Mouse (Mus musculus) lung, embryonic 14.5 days (tissue): ENCODE measurements around the gene Rpap2. TPM values are rescaled to one million over a fixed set of nuclear protein-coding genes. Genes with fewer than 3 reads are reported as not detected.

Experiments
- ATAC-seq: fragments of 200-750 bp; cut with Nextera tagmentation; 2 replicates; pipeline ENCODE4 v1.8.0; 2017; ENCODE audit warnings: mild to moderate bottlenecking, moderate TSS enrichment, moderate library complexity; ENCODE audit not compliant: insufficient read depth
- DNase-seq: peaks from one replicate; pipeline ENCODE4 v3.0.0-alpha.2; 2015
- H3K27ac ChIP-seq: fragments of 300-500 bp; sonication (generic); 2 replicates; pipeline ENCODE4 v1.5.1; 2014; ENCODE audit warnings: low read depth, mild to moderate bottlenecking, moderate library complexity
- H3K27me3 ChIP-seq: fragments of 300-500 bp; sonication (generic); 2 replicates; pipeline ENCODE4 v1.6.1; 2014; ENCODE audit warnings: low read length, control low read depth; ENCODE audit not compliant: insufficient read depth
- H3K36me3 ChIP-seq: fragments of 300-500 bp; sonication (generic); 2 replicates; pipeline ENCODE4 v1.6.1; 2014; ENCODE audit warnings: control low read depth; ENCODE audit not compliant: insufficient read depth
- H3K4me1 ChIP-seq: fragments of 300-500 bp; sonication (generic); 2 replicates; pipeline ENCODE4 v1.6.1; 2014; ENCODE audit warnings: antibody characterized with exemption, control low read depth; ENCODE audit not compliant: insufficient read depth
- H3K4me2 ChIP-seq: fragments of 300-500 bp; sonication (generic); 2 replicates; pipeline ENCODE4 v1.6.1; 2014; ENCODE audit warnings: mild to moderate bottlenecking
- H3K4me3 ChIP-seq: fragments of 300-500 bp; sonication (generic); 2 replicates; pipeline ENCODE4 v1.5.1; 2014; ENCODE audit warnings: low read depth, low read length
- H3K9ac ChIP-seq: fragments of 300-500 bp; sonication (generic); 2 replicates; pipeline ENCODE4 v1.6.1; 2014
- H3K9me3 ChIP-seq: fragments of 300-500 bp; sonication (generic); 2 replicates; pipeline ENCODE4 v1.6.1; 2016; ENCODE audit warnings: low read depth, low read length, control low read depth
- CTCF ChIP-seq: IDR thresholded peaks from 2 replicates; pipeline ENCODE4 v1.5.1; 2016; ENCODE audit warnings: antibody characterized with exemption, low read depth
- WGBS: fragments of 180-500 bp; shearing (Covaris S2); extraction: QIAGEN DNeasy Blood & Tissue Kit; methylation state at CpG from one replicate; pipeline ENCODE4 v1.1.7; 2014; 5-methylcytosine and 5-hydroxymethylcytosine counted together
- polyA plus RNA-seq: library from polyadenylated mRNA; unstranded; fragments of >200 nt; fragmentation: Nextera tagmentation; extraction: Ambion mirVana; gene quantifications from 2 replicates; pipeline ENCODE4 v1.2.1, GENCODE M21; 2014

The Rpap2 gene
- 17.5 and 17.8 TPM in 2 replicates for polyA plus RNA-seq

DNA sequence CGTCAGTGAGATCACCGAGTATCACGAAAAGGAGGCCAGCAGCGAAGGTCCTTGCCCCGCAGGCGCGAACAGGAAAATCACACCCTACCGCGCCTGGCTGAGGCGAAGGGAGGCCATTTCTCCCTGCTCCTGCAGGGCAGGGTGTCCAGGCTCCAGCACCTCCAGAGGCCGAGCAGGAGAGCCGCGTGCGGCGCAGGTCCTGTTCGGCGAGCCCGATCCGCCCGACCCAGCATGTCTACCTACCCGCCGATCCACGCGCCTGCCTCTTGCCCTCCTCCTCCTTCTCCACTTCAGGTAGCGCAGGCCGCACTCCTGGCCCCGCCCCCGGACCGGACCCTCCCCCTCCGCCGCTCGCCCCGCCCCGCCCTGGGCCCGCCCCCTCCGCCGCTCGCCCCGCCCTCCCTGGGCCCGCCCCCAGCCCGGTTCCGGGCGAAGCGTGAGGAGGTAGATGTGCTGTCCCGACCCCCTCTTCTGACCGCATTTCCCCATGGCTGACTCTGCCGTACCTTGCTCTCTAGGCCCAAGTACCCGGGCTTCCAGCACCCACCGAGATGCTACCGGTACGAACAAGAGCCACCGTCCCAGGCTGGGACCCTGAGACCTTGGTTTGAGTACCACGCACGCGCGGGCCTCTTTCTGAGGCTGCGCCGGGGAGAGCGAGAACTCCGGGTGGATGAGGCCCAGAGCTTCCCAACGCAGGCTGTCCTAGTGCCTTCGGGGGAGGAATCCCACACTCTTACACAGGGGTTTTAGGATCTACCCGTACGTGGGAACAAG lies at the start of gene Rpap2, which contains the start of gene Glmn:
TSS of gene Rpap2 (plus strand) at position 73 of the 777 bp plus-strand sequence.
TSS of gene Glmn (minus strand) at position 588 of the 777 bp plus-strand sequence.
- Histone ChIP-seq H3K36me3 (peaks cover 14% of the 10 kb centered on the region), H3K27ac (peak within 1 kb of the TSS; percentile 84), H3K9me3 (no peaks in the 10 kb centered on the region), H3K27me3 (no peaks in the 10 kb centered on the region), H3K4me1 (0 out of 2 replicates have a peak, but pooled peaks cover 3% of the 10 kb centered on the region), H3K9ac (peak within 1 kb of the TSS; percentile 71), H3K4me3 (peak within 1 kb of the TSS; percentile 72), H3K4me2 (peak within 1 kb of the TSS; percentile 81)
- TF ChIP-seq CTCF, result no peak
- DNase-seq (peak; percentile 88), ATAC-seq (peak; percentile 96)
- WGBS, result 1% methylated on average over 59 of the region's 64 CpGs

DNA sequence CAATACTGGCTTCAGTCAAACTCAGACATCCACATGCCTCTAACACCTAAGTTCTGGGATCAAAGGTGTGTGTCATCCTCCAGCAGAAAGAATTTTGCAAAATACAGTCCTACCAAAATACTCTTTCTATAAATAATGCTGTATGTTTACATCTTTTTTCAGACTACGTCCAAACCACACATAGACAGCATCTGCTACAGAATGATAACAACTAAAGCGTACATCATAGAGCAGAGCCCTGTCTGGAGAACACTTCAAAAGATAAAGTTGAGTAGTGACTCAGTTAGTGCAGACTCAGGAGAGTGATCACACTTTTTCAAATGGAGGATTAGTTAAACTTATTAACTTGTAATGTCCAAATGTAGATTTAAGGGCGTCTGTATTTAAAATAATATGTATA lies 49.2 kb upstream of the Rpap2 start:
- no peak overlapping the region for H3K27ac ChIP-seq
- TF ChIP-seq CTCF, result no peak
- no peaks in the 10 kb centered on the region for H3K27me3 ChIP-seq
- H3K36me3 ChIP-seq, result peaks cover 18% of the 10 kb centered on the region; the same call in 1 of the 2 replicates
- WGBS, result 63% methylated on average over 3 of the region's 3 CpGs
- no peak for ATAC-seq
- no peak overlapping the region for H3K4me2 ChIP-seq
- no peaks in the 10 kb centered on the region for H3K4me1 ChIP-seq
- H3K9ac ChIP-seq, result no peak overlapping the region
- H3K4me3 ChIP-seq, result no peak overlapping the region
- no peaks in the 10 kb centered on the region for H3K9me3 ChIP-seq
- no peak for DNase-seq

DNA sequence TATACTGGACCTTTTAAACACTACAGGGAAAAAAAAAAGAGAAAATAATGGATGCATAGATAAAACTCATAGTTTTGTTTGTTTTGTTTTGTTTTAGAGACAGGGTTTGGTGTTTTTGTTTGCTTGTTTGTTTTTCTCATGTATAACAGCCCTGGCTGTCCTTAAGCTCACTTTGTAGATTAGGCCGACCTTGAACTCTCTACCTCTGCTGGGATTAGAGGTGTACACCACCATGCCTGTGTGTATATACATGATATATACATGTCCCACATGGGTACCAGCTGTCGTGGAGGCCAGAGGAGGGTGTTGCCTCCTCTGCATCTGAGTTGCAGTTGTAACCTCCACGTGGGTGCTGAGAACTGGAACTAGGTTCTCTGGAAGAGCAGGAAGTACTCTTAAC lies 48.7 kb upstream of the Rpap2 start:
- WGBS, result 78% methylated on average over 3 of the region's 3 CpGs
- no peak for TF ChIP-seq CTCF
- Histone ChIP-seq H3K4me1 (no peaks in the 10 kb centered on the region), H3K9me3 (no peaks in the 10 kb centered on the region), H3K9ac (no peak overlapping the region), H3K27ac (no peak overlapping the region), H3K36me3 (peaks cover 18% of the 10 kb centered on the region; the same call in 1 of the 2 replicates), H3K27me3 (no peaks in the 10 kb centered on the region), H3K4me2 (no peak overlapping the region), H3K4me3 (no peak overlapping the region)
- ATAC-seq (no peak), DNase-seq (no peak)

DNA sequence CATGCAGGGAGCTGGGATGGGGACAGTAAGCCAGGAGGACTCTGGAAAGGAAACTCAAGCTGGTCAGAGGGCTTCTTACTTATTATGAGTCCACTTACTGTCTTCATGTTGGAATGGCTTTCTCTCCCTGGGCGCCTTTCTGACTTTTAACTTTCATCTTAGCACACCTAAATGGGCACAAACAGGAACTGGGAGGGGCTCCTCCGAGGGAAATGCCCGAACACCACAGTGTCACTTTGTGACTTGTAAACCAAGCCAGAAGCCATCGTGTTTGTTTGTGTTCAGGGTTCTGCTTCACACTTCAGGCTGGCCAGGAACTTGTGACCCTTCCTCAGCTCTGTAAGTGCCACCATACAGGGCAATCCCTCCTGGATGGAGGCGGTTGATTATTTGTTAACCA lies 42.8 kb upstream of the Rpap2 start:
- Histone ChIP-seq H3K27me3 (no peaks in the 10 kb centered on the region), H3K36me3 (peaks cover 32% of the 10 kb centered on the region), H3K27ac (no peak overlapping the region), H3K4me1 (no peaks in the 10 kb centered on the region), H3K4me2 (no peak overlapping the region), H3K4me3 (no peak overlapping the region), H3K9me3 (no peaks in the 10 kb centered on the region), H3K9ac (no peak overlapping the region)
- ATAC-seq, result no peak
- WGBS, result 63% methylated on average over 5 of the region's 5 CpGs
- no peak for DNase-seq
- no peak for TF ChIP-seq CTCF

DNA sequence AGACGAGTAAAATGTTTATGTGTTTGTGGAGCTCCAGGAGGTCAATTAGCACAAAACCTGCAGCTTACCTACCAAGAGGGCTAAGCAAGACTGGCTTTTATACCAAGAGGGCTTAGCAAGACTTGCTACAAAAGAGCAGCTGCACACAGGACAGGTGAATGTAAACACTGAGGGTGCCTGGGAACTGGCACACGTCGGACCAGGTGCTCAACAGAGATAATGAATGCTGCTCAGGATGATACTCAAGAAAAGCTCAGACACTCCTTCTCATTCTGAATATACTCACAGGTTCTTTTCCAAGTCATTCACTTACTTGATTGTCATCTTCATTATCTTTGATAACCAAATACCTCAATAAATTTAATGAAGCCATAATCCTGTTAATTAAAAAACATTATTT lies 40.2 kb upstream of the Rpap2 start:
- no peaks in the 10 kb centered on the region for H3K9me3 ChIP-seq
- no peak for TF ChIP-seq CTCF
- H3K9ac ChIP-seq, result no peak overlapping the region
- no peak overlapping the region for H3K4me2 ChIP-seq
- H3K27ac ChIP-seq, result no peak overlapping the region
- H3K27me3 ChIP-seq, result no peaks in the 10 kb centered on the region
- 51% methylated on average over 3 of the region's 3 CpGs for WGBS
- DNase-seq, result no peak
- H3K36me3 ChIP-seq, result peaks cover 42% of the 10 kb centered on the region
- H3K4me3 ChIP-seq, result no peak overlapping the region
- no peaks in the 10 kb centered on the region for H3K4me1 ChIP-seq
- no peak for ATAC-seq

DNA sequence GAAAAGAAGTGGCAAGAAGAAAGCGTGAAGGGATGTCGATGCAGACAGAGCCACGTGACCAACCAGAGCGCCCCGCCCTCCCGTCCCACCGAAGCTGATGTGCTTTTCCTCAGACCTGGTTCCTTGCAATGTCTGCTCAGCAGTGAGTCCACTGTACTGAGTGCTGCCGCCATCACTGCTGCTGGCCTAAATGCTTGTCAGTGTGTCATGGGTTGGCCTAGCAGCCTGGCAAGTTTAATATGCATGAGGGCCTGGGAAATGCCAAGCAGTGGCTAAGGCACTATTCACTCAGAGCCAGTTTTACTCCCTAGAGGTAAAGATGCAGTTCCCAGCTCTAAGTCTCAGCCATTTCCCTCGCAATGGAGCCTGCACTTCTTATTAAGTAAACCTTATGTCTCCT lies 28.0 kb upstream of the Rpap2 start:
- H3K4me3 ChIP-seq, result no peak overlapping the region
- H3K9ac ChIP-seq, result no peak overlapping the region
- no peak for ATAC-seq
- H3K27ac ChIP-seq, result no peak overlapping the region
- H3K4me2 ChIP-seq, result no peak overlapping the region
- no peaks in the 10 kb centered on the region for H3K9me3 ChIP-seq
- no peaks in the 10 kb centered on the region for H3K27me3 ChIP-seq
- WGBS, result 97% methylated on average over 9 of the region's 9 CpGs
- no peaks in the 10 kb centered on the region for H3K4me1 ChIP-seq
- TF ChIP-seq CTCF, result no peak
- no peak for DNase-seq
- peaks cover 49% of the 10 kb centered on the region; the same call in 1 of the 2 replicates for H3K36me3 ChIP-seq

DNA sequence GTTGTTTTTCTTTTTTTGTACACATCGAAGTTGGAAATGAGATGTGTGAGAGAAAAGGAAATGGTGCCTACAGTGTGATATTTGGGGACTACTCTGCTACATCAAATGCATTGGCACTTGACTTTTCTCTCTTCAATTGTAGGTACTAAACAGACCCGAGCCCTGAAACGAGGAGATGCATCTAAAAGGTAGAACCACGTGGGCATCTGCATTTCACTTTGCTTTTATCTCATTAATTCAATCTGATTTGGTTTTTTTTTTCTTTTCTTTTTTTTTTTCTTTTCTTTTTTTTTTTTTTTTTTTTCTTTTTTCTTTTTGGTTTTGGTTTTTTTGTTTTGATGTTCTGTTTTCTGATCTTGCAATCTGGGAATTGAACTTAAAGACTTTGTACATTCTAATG lies 1.2 kb downstream of the Rpap2 start:
- peak overlapping the region; percentile 72 for H3K4me3 ChIP-seq
- peaks cover 17% of the 10 kb centered on the region for H3K36me3 ChIP-seq
- no peak for TF ChIP-seq CTCF
- DNase-seq (peak; percentile 11), ATAC-seq (no peak)
- H3K27ac ChIP-seq, result no peak overlapping the region
- WGBS, result 22% methylated on average over 4 of the region's 4 CpGs
- 0 out of 2 replicates have a peak, but pooled peaks cover 3% of the 10 kb centered on the region for H3K4me1 ChIP-seq
- no peaks in the 10 kb centered on the region for H3K27me3 ChIP-seq
- H3K9ac ChIP-seq, result peak overlapping the region; percentile 71; the same call in 1 of the 2 replicates
- no peaks in the 10 kb centered on the region for H3K9me3 ChIP-seq
- peak overlapping the region; percentile 81 for H3K4me2 ChIP-seq
